Mouse (Mus musculus): ENCODE results near the gene Phf13.

DNA sequence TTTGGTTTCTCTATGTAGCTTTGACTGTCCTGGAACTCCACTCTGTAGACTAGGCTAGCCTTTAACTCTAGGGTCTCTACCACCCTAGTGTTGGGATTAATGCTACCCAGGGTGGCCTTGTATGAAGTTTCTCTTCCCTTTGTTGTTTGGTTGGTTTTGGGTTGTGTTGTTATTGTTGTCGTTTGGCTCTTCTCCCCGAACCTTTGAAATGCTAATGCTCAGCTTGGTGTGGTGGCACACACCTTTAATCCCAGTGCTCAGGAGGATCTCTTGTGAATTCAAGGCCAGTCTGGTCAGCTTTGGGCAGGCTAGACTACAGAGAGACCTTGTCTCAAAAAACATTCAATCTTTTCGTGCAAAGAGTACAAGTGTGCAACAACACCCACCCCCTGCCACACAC is 47.1 kb upstream of the Phf13 start:
- no peak for TF ChIP-seq CTCF (IDR thresholded peaks at IDR 0.05; ENCODE audit: extremely low read depth, insufficient read depth, insufficient read length, insufficient replicate concordance)
- no peak for TF ChIP-seq POLR2A (IDR thresholded peaks at IDR 0.05; ENCODE audit: low read depth, low read length)

All from spleen, adult 2 months (tissue).